Mouse (Mus musculus) testis, adult 2 months (tissue): ENCODE measurements around the gene Txndc16. TPM values are rescaled to one million over a fixed set of nuclear protein-coding genes. Genes with fewer than 3 reads are reported as not detected.
A peak's percentile ranks its signal among the peaks of the same experiment; 100 is the strongest.

Experiments
- H3K27ac ChIP-seq: fragments of 200-500 bp; 2 replicates; pipeline ENCODE4 v1.5.1; 2012; ENCODE audit warnings: low read depth, low read length; ENCODE audit not compliant: control insufficient read depth, insufficient read depth
- H3K27me3 ChIP-seq: fragments of 200-500 bp; 2 replicates; pipeline ENCODE4 v1.6.1; 2012; ENCODE audit warnings: mild to moderate bottlenecking, low read length, moderate library complexity; ENCODE audit not compliant: control insufficient read depth, insufficient read depth
- H3K36me3 ChIP-seq: fragments of 200-500 bp; 2 replicates; pipeline ENCODE4 v1.6.1; 2012; ENCODE audit warnings: mild to moderate bottlenecking, low read length; ENCODE audit not compliant: control insufficient read depth, insufficient read depth
- H3K4me1 ChIP-seq: fragments of 200-500 bp; 2 replicates; pipeline ENCODE4 v1.6.1; 2012; ENCODE audit warnings: low read length; ENCODE audit not compliant: control insufficient read depth, insufficient read depth
- H3K4me3 ChIP-seq: fragments of 200-500 bp; 2 replicates; pipeline ENCODE4 v1.5.1; 2012; ENCODE audit warnings: low read depth, mild to moderate bottlenecking, low read length, moderate library complexity, mixed read lengths; ENCODE audit not compliant: control insufficient read depth
- CTCF ChIP-seq: fragments of 200-500 bp; IDR thresholded peaks from 2 replicates; pipeline ENCODE4 v1.5.1; 2012; ENCODE audit warnings: low read depth, mild to moderate bottlenecking, inconsistent platforms, low read length, moderate library complexity; ENCODE audit not compliant: control insufficient read depth, insufficient read depth, insufficient replicate concordance
- POLR2A ChIP-seq: fragments of 200-500 bp; IDR thresholded peaks from 2 replicates; pipeline ENCODE4 v1.6.1; 2012; ENCODE audit warnings: low read depth, mild to moderate bottlenecking, inconsistent platforms, low read length, moderate library complexity; ENCODE audit not compliant: control insufficient read depth
- polyA plus RNA-seq: library from polyadenylated mRNA; depleted of rRNA; stranded (reverse); fragments of >200 nt; gene quantifications from 2 replicates; pipeline ENCODE4 v1.2.3, GENCODE M21; 2012

Gene Txndc16
- polyA plus RNA-seq, 1 experiment = 12.0 TPM

- no peak overlapping the region for H3K4me3 ChIP-seq
- H3K36me3 ChIP-seq = no peaks in the 10 kb centered on the region
- no peaks in the 10 kb centered on the region for H3K4me1 ChIP-seq
- H3K27me3 ChIP-seq = no peaks in the 10 kb centered on the region
- no peak overlapping the region for H3K27ac ChIP-seq
- TF ChIP-seq CTCF = no peak
- no peak for TF ChIP-seq POLR2A
Measured at GRCm38 (mm10) chr14:45181611-45182010, 38.5 kb downstream of the Txndc16 start.

- H3K4me3 ChIP-seq = no peak overlapping the region
- H3K4me1 ChIP-seq = peaks cover 5% of the 10 kb centered on the region
- no peaks in the 10 kb centered on the region for H3K27me3 ChIP-seq
- TF ChIP-seq POLR2A (no peak), CTCF (no peak)
- no peak overlapping the region for H3K27ac ChIP-seq
- H3K36me3 ChIP-seq = no peaks in the 10 kb centered on the region
Measured at GRCm38 (mm10) chr14:45179606-45180005, 40.5 kb downstream of the Txndc16 start.

- Histone ChIP-seq H3K27me3 (no peaks in the 10 kb centered on the region), H3K4me3 (no peak overlapping the region), H3K27ac (no peak overlapping the region), H3K4me1 (peaks cover 5% of the 10 kb centered on the region), H3K36me3 (no peaks in the 10 kb centered on the region)
- TF ChIP-seq POLR2A (no peak), CTCF (no peak)
Measured at GRCm38 (mm10) chr14:45179186-45179585, 40.9 kb downstream of the Txndc16 start.

- Histone ChIP-seq H3K4me1 (peaks cover 5% of the 10 kb centered on the region), H3K36me3 (no peaks in the 10 kb centered on the region), H3K27ac (no peak overlapping the region), H3K27me3 (no peaks in the 10 kb centered on the region), H3K4me3 (peak overlapping the region; percentile 17; the same call in 1 of the 2 replicates)
- TF ChIP-seq POLR2A (no peak; the same call in 1 of the 2 replicates), CTCF (no peak)
Measured at GRCm38 (mm10) chr14:45175012-45175740, 45.0 kb downstream of the Txndc16 start.

GRCm38 (mm10) chr14:45172260-45172659 lies 47.9 kb downstream of the Txndc16 start:
- H3K36me3 ChIP-seq = no peaks in the 10 kb centered on the region
- TF ChIP-seq POLR2A (no peak), CTCF (no peak)
- H3K27me3 ChIP-seq = no peaks in the 10 kb centered on the region
- H3K4me3 ChIP-seq = no peak overlapping the region
- no peak overlapping the region for H3K27ac ChIP-seq
- peaks cover 5% of the 10 kb centered on the region for H3K4me1 ChIP-seq

- TF ChIP-seq POLR2A (no peak), CTCF (peak; percentile 19; the same call in 1 of the 2 replicates)
- H3K27ac ChIP-seq = no peak overlapping the region
- no peak overlapping the region for H3K4me3 ChIP-seq
- no peaks in the 10 kb centered on the region for H3K27me3 ChIP-seq
- no peaks in the 10 kb centered on the region for H3K4me1 ChIP-seq
- no peaks in the 10 kb centered on the region for H3K36me3 ChIP-seq
Measured at GRCm38 (mm10) chr14:45167366-45167765, 52.8 kb downstream of the Txndc16 start.

GRCm38 (mm10) chr14:45155511-45156173 lies 64.5 kb downstream of the Txndc16 start:
- no peak overlapping the region for H3K27ac ChIP-seq
- no peaks in the 10 kb centered on the region for H3K4me1 ChIP-seq
- no peak overlapping the region for H3K4me3 ChIP-seq
- H3K36me3 ChIP-seq = no peaks in the 10 kb centered on the region
- no peak for TF ChIP-seq CTCF
- TF ChIP-seq POLR2A = no peak
- no peaks in the 10 kb centered on the region for H3K27me3 ChIP-seq
